Mouse (Mus musculus) 416B (cell line): ENCODE results near the gene Upp2.

Source experiments
- DNase-seq: peaks from one replicate; pipeline ENCODE4 v3.0.0; 2011; ENCODE audit warnings: low read depth

The Upp2 gene

GRCm38 (mm10) chr2:58551866-58552265 is 15.2 kb upstream of the Upp2 start:
- no peak for DNase-seq

- no peak for DNase-seq
Observed at GRCm38 (mm10) chr2:58552296-58552695, 14.8 kb upstream of the Upp2 start.

GRCm38 (mm10) chr2:58557045-58557845 is 9.9 kb upstream of the Upp2 start:
- no peak for DNase-seq

- no peak for DNase-seq
Observed at GRCm38 (mm10) chr2:58562137-58562536, 5.0 kb upstream of the Upp2 start.

GRCm38 (mm10) chr2:58565267-58565666 is 1.8 kb upstream of the Upp2 start:
- DNase-seq: no peak

GRCm38 (mm10) chr2:58566049-58566409 is 1.1 kb upstream of the Upp2 start:
- peak; percentile 26 for DNase-seq

- DNase-seq: peak; percentile 40
Observed at GRCm38 (mm10) chr2:58566410-58567065, 560 bp upstream of the Upp2 start.

GRCm38 (mm10) chr2:58567866-58568719 is 995 bp downstream of the Upp2 start:
- DNase-seq: peak; percentile 41

GRCm38 (mm10) chr2:58568841-58569645 is 1.9 kb downstream of the Upp2 start:
- DNase-seq: no peak

GRCm38 (mm10) chr2:58574167-58574566 is 7.1 kb downstream of the Upp2 start:
- DNase-seq: peak; percentile 68

- DNase-seq: no peak
Observed at GRCm38 (mm10) chr2:58586311-58586710, 19.2 kb downstream of the Upp2 start.

GRCm38 (mm10) chr2:58589637-58590036 is 22.5 kb downstream of the Upp2 start:
- DNase-seq: peak; percentile 83

- DNase-seq: no peak
Observed at GRCm38 (mm10) chr2:58590055-58590454, 23.0 kb downstream of the Upp2 start.

GRCm38 (mm10) chr2:58595350-58595749 is 28.3 kb downstream of the Upp2 start:
- DNase-seq: no peak

GRCm38 (mm10) chr2:58596774-58597342 is 29.8 kb downstream of the Upp2 start:
- no peak for DNase-seq

GRCm38 (mm10) chr2:58597556-58597955 is 30.5 kb downstream of the Upp2 start:
- no peak for DNase-seq

GRCm38 (mm10) chr2:58599639-58600038 is 32.5 kb downstream of the Upp2 start:
- no peak for DNase-seq

GRCm38 (mm10) chr2:58601382-58601781 is 34.3 kb downstream of the Upp2 start:
- no peak for DNase-seq

GRCm38 (mm10) chr2:58603379-58603778 is 36.3 kb downstream of the Upp2 start:
- no peak for DNase-seq

- DNase-seq: no peak
Observed at GRCm38 (mm10) chr2:58604791-58605190, 37.7 kb downstream of the Upp2 start.

GRCm38 (mm10) chr2:58613720-58614119 is 46.6 kb downstream of the Upp2 start:
- DNase-seq: no peak
